Mouse (Mus musculus) stomach, embryonic 14.5 days (tissue): ENCODE measurements around the gene Wfikkn2. TPM values are rescaled to one million over a fixed set of nuclear protein-coding genes. Genes with fewer than 3 reads are reported as not detected.

Experiments used
- ATAC-seq: fragments of 200-750 bp; cut with Nextera tagmentation; 2 replicates; pipeline ENCODE4 v1.8.0; 2017; ENCODE audit warnings: low read depth, moderate TSS enrichment; ENCODE audit not compliant: insufficient number of reproducible peaks, insufficient read depth, low FRiP score
- H3K27ac ChIP-seq: fragments of 300-500 bp; sonication (generic); 2 replicates; pipeline ENCODE4 v1.5.1; 2014; ENCODE audit warnings: mild to moderate bottlenecking, low read length, moderate library complexity, mixed read lengths
- H3K27me3 ChIP-seq: fragments of 300-500 bp; sonication (generic); 2 replicates; pipeline ENCODE4 v1.6.1; 2014; ENCODE audit warnings: low read length, control low read depth, mixed read lengths; ENCODE audit not compliant: control insufficient read depth, insufficient read depth
- H3K36me3 ChIP-seq: fragments of 300-500 bp; sonication (generic); 2 replicates; pipeline ENCODE4 v1.6.1; 2014; ENCODE audit warnings: mild to moderate bottlenecking, control low read depth, low read length, moderate library complexity, mixed read lengths; ENCODE audit not compliant: control insufficient read depth, insufficient read depth
- H3K4me1 ChIP-seq: fragments of 300-500 bp; sonication (generic); 2 replicates; pipeline ENCODE4 v1.6.1; 2014; ENCODE audit warnings: low read length, control low read depth, mixed read lengths; ENCODE audit not compliant: control insufficient read depth, insufficient read depth
- H3K4me2 ChIP-seq: fragments of 300-500 bp; sonication (generic); replicated peaks from 2 replicates; pipeline ENCODE4 v1.6.1; 2014; ENCODE audit warnings: low read depth, low read length, control low read depth
- H3K4me3 ChIP-seq: fragments of 300-500 bp; sonication (generic); 2 replicates; pipeline ENCODE4 v1.5.1; 2014; ENCODE audit warnings: low read depth, low read length, control low read depth
- H3K9ac ChIP-seq: fragments of 300-500 bp; sonication (generic); replicated peaks from 2 replicates; pipeline ENCODE4 v1.6.1; 2014; ENCODE audit warnings: low read depth, mild to moderate bottlenecking, control low read depth, low read length, moderate library complexity, mixed read lengths
- H3K9me3 ChIP-seq: fragments of 300-500 bp; sonication (generic); 2 replicates; pipeline ENCODE4 v1.6.1; 2016; ENCODE audit warnings: low read depth, low read length, control low read depth; ENCODE audit not compliant: control insufficient read depth
- WGBS: fragments of 180-500 bp; shearing (Covaris S2); extraction: QIAGEN DNeasy Blood & Tissue Kit; methylation state at CpG from one replicate; pipeline ENCODE4 v1.1.7; 2014; 5-methylcytosine and 5-hydroxymethylcytosine counted together
- polyA plus RNA-seq: library from polyadenylated mRNA; unstranded; fragments of >200 nt; fragmentation: Nextera tagmentation; extraction: Ambion mirVana; gene quantifications from 2 replicates; pipeline ENCODE4 v1.2.1, GENCODE M21; 2014

Gene Wfikkn2
- polyA plus RNA-seq, 1 experiment from 2014 or later, result 1.3 TPM

- H3K27me3 ChIP-seq, result no peaks in the 10 kb centered on the region
- no peaks in the 10 kb centered on the region for H3K9me3 ChIP-seq
- H3K27ac ChIP-seq, result no peak overlapping the region
- H3K36me3 ChIP-seq, result no peaks in the 10 kb centered on the region
- ATAC-seq, result peak; percentile 86; the same call in 1 of the 2 replicates
- H3K4me1 ChIP-seq, result peaks cover 15% of the 10 kb centered on the region; the same call in 1 of the 2 replicates
- H3K9ac ChIP-seq, result no peak overlapping the region
- no peak overlapping the region for H3K4me3 ChIP-seq
- 28% methylated on average over 3 of the region's 3 CpGs for WGBS
- H3K4me2 ChIP-seq, result peak overlapping the region; percentile 28
Measured at GRCm38 (mm10) chr11:94236074-94236473, 9.7 kb downstream of the Wfikkn2 start.

GRCm38 (mm10) chr11:94234857-94235256 is 10.9 kb downstream of the Wfikkn2 start:
- Histone ChIP-seq H3K9me3 (no peaks in the 10 kb centered on the region), H3K4me2 (no peak overlapping the region), H3K27ac (no peak overlapping the region), H3K9ac (no peak overlapping the region), H3K4me3 (no peak overlapping the region), H3K36me3 (no peaks in the 10 kb centered on the region), H3K27me3 (no peaks in the 10 kb centered on the region), H3K4me1 (peaks cover 15% of the 10 kb centered on the region; the same call in 1 of the 2 replicates)
- 92% methylated on average over 8 of the region's 8 CpGs for WGBS
- ATAC-seq, result no peak

GRCm38 (mm10) chr11:94234380-94234779 is 11.4 kb downstream of the Wfikkn2 start:
- no peaks in the 10 kb centered on the region for H3K9me3 ChIP-seq
- H3K4me1 ChIP-seq, result peaks cover 15% of the 10 kb centered on the region; the same call in 1 of the 2 replicates
- WGBS, result 86% methylated on average over 12 of the region's 12 CpGs
- H3K27ac ChIP-seq, result no peak overlapping the region
- ATAC-seq, result no peak
- no peak overlapping the region for H3K9ac ChIP-seq
- no peaks in the 10 kb centered on the region for H3K36me3 ChIP-seq
- no peak overlapping the region for H3K4me3 ChIP-seq
- no peaks in the 10 kb centered on the region for H3K27me3 ChIP-seq
- H3K4me2 ChIP-seq, result no peak overlapping the region

- H3K9me3 ChIP-seq, result no peaks in the 10 kb centered on the region
- H3K36me3 ChIP-seq, result no peaks in the 10 kb centered on the region
- H3K9ac ChIP-seq, result no peak overlapping the region
- H3K4me1 ChIP-seq, result peaks cover 15% of the 10 kb centered on the region; the same call in 1 of the 2 replicates
- no peaks in the 10 kb centered on the region for H3K27me3 ChIP-seq
- no peak overlapping the region for H3K4me2 ChIP-seq
- no peak for ATAC-seq
- WGBS, result 78% methylated on average over 6 of the region's 6 CpGs
- no peak overlapping the region for H3K27ac ChIP-seq
- no peak overlapping the region for H3K4me3 ChIP-seq
Measured at GRCm38 (mm10) chr11:94233405-94233804, 12.4 kb downstream of the Wfikkn2 start.

- H3K4me1 ChIP-seq, result peaks cover 15% of the 10 kb centered on the region; the same call in 1 of the 2 replicates
- H3K27ac ChIP-seq, result no peak overlapping the region
- no peak overlapping the region for H3K9ac ChIP-seq
- no peaks in the 10 kb centered on the region for H3K9me3 ChIP-seq
- 57% methylated on average over 19 of the region's 19 CpGs for WGBS
- no peak overlapping the region for H3K4me3 ChIP-seq
- H3K36me3 ChIP-seq, result no peaks in the 10 kb centered on the region
- no peaks in the 10 kb centered on the region for H3K27me3 ChIP-seq
- H3K4me2 ChIP-seq, result no peak overlapping the region
- ATAC-seq, result no peak
Measured at GRCm38 (mm10) chr11:94231821-94232552, 13.8 kb downstream of the Wfikkn2 start.

GRCm38 (mm10) chr11:94230244-94230643 is 15.6 kb downstream of the Wfikkn2 start:
- Histone ChIP-seq H3K9ac (no peak overlapping the region), H3K4me1 (peaks cover 10% of the 10 kb centered on the region; the same call in 1 of the 2 replicates), H3K9me3 (no peaks in the 10 kb centered on the region), H3K36me3 (no peaks in the 10 kb centered on the region), H3K4me3 (no peak overlapping the region), H3K4me2 (no peak overlapping the region), H3K27me3 (no peaks in the 10 kb centered on the region), H3K27ac (no peak overlapping the region)
- ATAC-seq, result no peak
- WGBS, result 56% methylated on average over 8 of the region's 8 CpGs

- no peak for ATAC-seq
- Histone ChIP-seq H3K4me3 (no peak overlapping the region), H3K27me3 (no peaks in the 10 kb centered on the region)
Measured at GRCm38 (mm10) chr11:94229207-94229960, 16.4 kb downstream of the Wfikkn2 start.

GRCm38 (mm10) chr11:94228416-94228815 is 17.4 kb downstream of the Wfikkn2 start:
- Histone ChIP-seq H3K9me3 (no peaks in the 10 kb centered on the region), H3K27ac (no peak overlapping the region)

More at GRCm38 (mm10) chr11:94229207-94229960, 16.4 kb downstream of the Wfikkn2 start:
- no peaks in the 10 kb centered on the region for H3K9me3 ChIP-seq
- WGBS, result 85% methylated on average over 5 of the region's 5 CpGs
- no peak overlapping the region for H3K9ac ChIP-seq
- no peaks in the 10 kb centered on the region for H3K36me3 ChIP-seq
- H3K27ac ChIP-seq, result no peak overlapping the region
- peaks cover 10% of the 10 kb centered on the region; the same call in 1 of the 2 replicates for H3K4me1 ChIP-seq
- H3K4me2 ChIP-seq, result no peak overlapping the region

More at GRCm38 (mm10) chr11:94228416-94228815, 17.4 kb downstream of the Wfikkn2 start:
- ATAC-seq, result no peak
- Histone ChIP-seq H3K4me1 (peaks cover 10% of the 10 kb centered on the region; the same call in 1 of the 2 replicates), H3K9ac (no peak overlapping the region), H3K36me3 (no peaks in the 10 kb centered on the region), H3K4me3 (no peak overlapping the region), H3K4me2 (no peak overlapping the region), H3K27me3 (no peaks in the 10 kb centered on the region)
- 56% methylated on average over 9 of the region's 9 CpGs for WGBS
